Mouse (Mus musculus): ENCODE results near the gene Gli2. TPM values are rescaled to one million over a fixed set of nuclear protein-coding genes. Genes with fewer than 3 reads are reported as not detected.

The Gli2 gene
- polyA plus RNA-seq, 1 experiment from 2014 or later = 2.5 TPM

DNA sequence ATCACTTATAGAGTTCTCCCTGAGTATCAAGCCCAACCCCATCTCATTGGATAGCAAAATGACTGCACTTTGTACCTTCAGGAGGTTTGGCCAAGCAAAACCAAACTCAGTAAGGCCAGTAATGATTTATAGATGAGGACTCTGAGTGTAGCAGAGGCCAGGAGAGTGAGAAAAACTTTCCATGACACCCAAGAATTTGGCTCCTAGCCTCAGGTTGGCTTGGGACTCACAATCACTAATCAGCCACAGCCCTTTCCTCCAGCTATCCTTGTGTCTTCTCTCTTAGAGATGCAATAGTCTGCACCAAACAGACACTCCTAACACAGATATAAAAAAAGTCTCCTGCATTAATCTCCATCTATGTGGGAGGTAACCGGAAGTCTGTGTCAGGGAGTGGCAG is 31.1 kb downstream of the Gli2 start:
- no peak for ATAC-seq (ENCODE audit: low FRiP score, low read depth)

DNA sequence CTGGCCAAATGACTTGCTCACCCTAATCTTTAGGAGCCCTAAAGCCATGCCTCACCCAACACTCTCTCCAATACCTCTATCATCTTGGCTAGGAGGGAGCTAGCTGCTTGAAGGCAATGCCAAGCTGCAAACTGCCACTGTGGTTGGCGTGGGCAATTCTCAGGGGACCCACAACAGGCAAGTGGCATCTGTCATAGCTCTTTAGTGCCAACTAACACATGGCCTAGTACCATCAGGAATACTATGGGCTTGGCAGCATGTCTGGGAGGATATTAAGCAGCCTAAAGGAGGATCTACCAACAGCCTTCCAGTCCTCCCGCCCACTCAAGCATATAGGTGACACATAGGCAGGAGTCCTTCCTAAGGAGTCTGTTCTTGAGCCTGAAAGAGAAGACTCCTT is 33.3 kb downstream of the Gli2 start:
- H3K4me3 ChIP-seq = no peak overlapping the region
- peak; percentile 39; the same call in 1 of the 2 replicates for ATAC-seq (ENCODE audit: low FRiP score, low read depth)
- 72% methylated on average over 2 of the region's 2 CpGs for WGBS
- H3K4me2 ChIP-seq = no peak overlapping the region
- no peaks in the 10 kb centered on the region for H3K9me3 ChIP-seq
- no peak overlapping the region for H3K9ac ChIP-seq
- H3K4me1 ChIP-seq (replicated peaks) = no peaks in the 10 kb centered on the region; the same call in 1 of the 2 replicates
- no peaks in the 10 kb centered on the region for H3K36me3 ChIP-seq
- H3K27me3 ChIP-seq = no peaks in the 10 kb centered on the region
- no peak overlapping the region for H3K27ac ChIP-seq (replicated peaks)

More for the DNA sequence above, 31.1 kb downstream of the Gli2 start:
- WGBS = 84% methylated on average over 1 of the region's 1 CpGs
- Histone ChIP-seq H3K36me3 (no peaks in the 10 kb centered on the region), H3K4me1 (replicated peaks) (peaks cover 9% of the 10 kb centered on the region; the same call in 1 of the 2 replicates), H3K4me2 (no peak overlapping the region), H3K27ac (replicated peaks) (no peak overlapping the region), H3K9me3 (no peaks in the 10 kb centered on the region), H3K9ac (no peak overlapping the region), H3K27me3 (no peaks in the 10 kb centered on the region), H3K4me3 (no peak overlapping the region)

GRCm38 (mm10) chr1:119019056-119019455 is 34.4 kb downstream of the Gli2 start:
- no peaks in the 10 kb centered on the region for H3K9me3 ChIP-seq
- H3K4me1 ChIP-seq (replicated peaks) = no peaks in the 10 kb centered on the region; the same call in 1 of the 2 replicates
- H3K36me3 ChIP-seq = no peaks in the 10 kb centered on the region
- no peak overlapping the region for H3K9ac ChIP-seq
- no peak for ATAC-seq (ENCODE audit: low FRiP score, low read depth)
- no peak overlapping the region for H3K27ac ChIP-seq (replicated peaks)
- no peak overlapping the region for H3K4me3 ChIP-seq
- no peaks in the 10 kb centered on the region for H3K27me3 ChIP-seq
- no peak overlapping the region for H3K4me2 ChIP-seq

GRCm38 (mm10) chr1:119016866-119017265 is 36.6 kb downstream of the Gli2 start:
- Histone ChIP-seq H3K36me3 (no peaks in the 10 kb centered on the region), H3K9ac (no peak overlapping the region), H3K27me3 (no peaks in the 10 kb centered on the region), H3K9me3 (no peaks in the 10 kb centered on the region), H3K4me1 (replicated peaks) (no peaks in the 10 kb centered on the region; the same call in 1 of the 2 replicates), H3K4me3 (no peak overlapping the region), H3K27ac (replicated peaks) (no peak overlapping the region), H3K4me2 (no peak overlapping the region)
- ATAC-seq (ENCODE audit: low FRiP score, low read depth) = no peak
- 57% methylated on average over 3 of the region's 3 CpGs for WGBS

DNA sequence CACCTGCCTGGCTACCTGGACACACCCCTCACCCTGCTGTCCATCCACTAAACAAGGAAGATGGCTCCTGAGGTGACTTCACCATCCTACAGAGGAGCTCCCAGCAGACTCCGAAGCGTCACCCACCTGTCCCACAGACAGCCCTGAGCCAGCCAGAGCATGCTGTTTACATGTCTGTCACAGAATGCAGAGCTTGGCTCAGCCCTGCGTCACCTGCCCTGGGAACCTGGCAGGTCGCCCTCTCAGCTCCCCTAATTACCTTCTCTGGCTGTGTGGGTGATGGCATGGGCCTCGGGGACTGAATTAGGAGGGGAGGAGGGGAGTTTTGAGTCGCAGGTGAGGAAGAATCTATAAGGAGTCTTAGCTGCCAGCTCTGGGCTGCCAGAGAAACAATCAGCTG is 38.3 kb downstream of the Gli2 start:
- Histone ChIP-seq H3K27ac (replicated peaks) (no peak overlapping the region), H3K9ac (no peak overlapping the region), H3K36me3 (no peaks in the 10 kb centered on the region), H3K4me3 (no peak overlapping the region), H3K9me3 (no peaks in the 10 kb centered on the region), H3K4me2 (no peak overlapping the region), H3K4me1 (replicated peaks) (no peaks in the 10 kb centered on the region; the same call in 1 of the 2 replicates), H3K27me3 (no peaks in the 10 kb centered on the region)
- 80% methylated on average over 6 of the region's 6 CpGs for WGBS
- no peak for ATAC-seq (ENCODE audit: low FRiP score, low read depth)

GRCm38 (mm10) chr1:119008949-119009348 is 44.5 kb downstream of the Gli2 start:
- Histone ChIP-seq H3K9ac (no peak overlapping the region), H3K36me3 (no peaks in the 10 kb centered on the region), H3K27me3 (no peaks in the 10 kb centered on the region), H3K4me1 (replicated peaks) (peaks cover 9% of the 10 kb centered on the region), H3K27ac (replicated peaks) (no peak overlapping the region), H3K4me2 (no peak overlapping the region), H3K4me3 (no peak overlapping the region), H3K9me3 (no peaks in the 10 kb centered on the region)
- ATAC-seq (ENCODE audit: low FRiP score, low read depth) = no peak

DNA sequence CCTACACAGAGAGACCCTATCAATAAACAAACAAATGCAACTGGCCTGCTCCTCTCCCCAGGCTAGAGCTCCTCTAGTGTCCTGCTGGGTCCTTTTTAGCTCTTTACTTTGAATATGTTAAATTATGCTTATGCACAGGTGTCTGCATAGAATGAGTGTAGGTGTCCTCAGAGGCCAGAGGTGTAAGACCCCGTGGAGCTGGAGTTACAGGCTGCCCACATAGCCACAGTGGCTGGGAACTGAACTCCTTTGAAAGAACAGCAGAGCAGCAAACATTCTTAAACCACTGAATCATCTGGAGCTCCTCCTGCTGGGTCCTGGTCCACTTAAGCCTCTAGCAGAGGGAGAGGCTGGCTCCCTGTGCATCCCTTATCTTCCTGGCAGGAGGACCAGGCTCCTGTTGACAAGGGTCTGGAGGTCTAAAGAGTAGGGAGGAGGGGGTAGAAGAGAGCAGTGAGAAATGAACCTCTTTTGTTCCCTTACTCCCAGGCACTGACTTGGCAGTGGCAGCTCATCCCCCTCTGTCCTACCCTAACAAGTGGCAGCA is 49.5 kb downstream of the Gli2 start:
- Histone ChIP-seq H3K27me3 (no peaks in the 10 kb centered on the region), H3K4me1 (replicated peaks) (peaks cover 20% of the 10 kb centered on the region), H3K36me3 (no peaks in the 10 kb centered on the region), H3K9ac (no peak overlapping the region), H3K9me3 (no peaks in the 10 kb centered on the region), H3K4me3 (no peak overlapping the region), H3K27ac (replicated peaks) (no peak overlapping the region), H3K4me2 (no peak overlapping the region)
- ATAC-seq (ENCODE audit: low FRiP score, low read depth) = no peak
- 59% methylated on average over 1 of the region's 1 CpGs for WGBS

- Histone ChIP-seq H3K4me3 (no peak overlapping the region), H3K27me3 (no peaks in the 10 kb centered on the region), H3K36me3 (no peaks in the 10 kb centered on the region), H3K9me3 (no peaks in the 10 kb centered on the region), H3K9ac (no peak overlapping the region), H3K27ac (replicated peaks) (0 out of 2 replicates have a peak overlapping the region, but pooled peaks have one; percentile 10), H3K4me1 (replicated peaks) (peaks cover 20% of the 10 kb centered on the region), H3K4me2 (no peak overlapping the region; the same call in 1 of the 2 replicates)
- WGBS = 26% methylated on average over 12 of the region's 12 CpGs
- peak; percentile 21 for ATAC-seq (ENCODE audit: low FRiP score, low read depth)
Observed at GRCm38 (mm10) chr1:119001454-119002034, 51.9 kb downstream of the Gli2 start.

- no peak; the same call in 1 of the 2 replicates for ATAC-seq (ENCODE audit: low FRiP score, low read depth)
- no peak overlapping the region for H3K9ac ChIP-seq
- 79% methylated on average over 8 of the region's 8 CpGs for WGBS
Observed at GRCm38 (mm10) chr1:118994482-118995105, 58.8 kb downstream of the Gli2 start.

GRCm38 (mm10) chr1:118993775-118994174 is 59.6 kb downstream of the Gli2 start:
- Histone ChIP-seq H3K4me1 (replicated peaks) (peaks cover 5% of the 10 kb centered on the region; the same call in 1 of the 2 replicates), H3K27ac (replicated peaks) (no peak overlapping the region), H3K4me3 (no peak overlapping the region), H3K27me3 (no peaks in the 10 kb centered on the region), H3K4me2 (no peak overlapping the region), H3K36me3 (no peaks in the 10 kb centered on the region), H3K9ac (no peak overlapping the region), H3K9me3 (no peaks in the 10 kb centered on the region)
- 79% methylated on average over 5 of the region's 5 CpGs for WGBS
- ATAC-seq (ENCODE audit: low FRiP score, low read depth) = no peak

More at GRCm38 (mm10) chr1:118994482-118995105, 58.8 kb downstream of the Gli2 start:
- Histone ChIP-seq H3K4me3 (no peak overlapping the region), H3K4me2 (no peak overlapping the region), H3K9me3 (no peaks in the 10 kb centered on the region), H3K27me3 (no peaks in the 10 kb centered on the region), H3K27ac (replicated peaks) (no peak overlapping the region), H3K36me3 (no peaks in the 10 kb centered on the region), H3K4me1 (replicated peaks) (peaks cover 5% of the 10 kb centered on the region; the same call in 1 of the 2 replicates)

- H3K4me3 ChIP-seq = no peak overlapping the region
- H3K9me3 ChIP-seq = no peaks in the 10 kb centered on the region
- H3K9ac ChIP-seq = no peak overlapping the region
- no peaks in the 10 kb centered on the region for H3K27me3 ChIP-seq
- H3K4me2 ChIP-seq = no peak overlapping the region
- H3K4me1 ChIP-seq (replicated peaks) = peaks cover 19% of the 10 kb centered on the region
- H3K27ac ChIP-seq (replicated peaks) = no peak overlapping the region
- no peaks in the 10 kb centered on the region for H3K36me3 ChIP-seq
- WGBS = 81% methylated on average over 6 of the region's 6 CpGs
- no peak for ATAC-seq (ENCODE audit: low FRiP score, low read depth)
Observed at GRCm38 (mm10) chr1:118988331-118988730, 65.1 kb downstream of the Gli2 start.

- Histone ChIP-seq H3K4me2 (no peak overlapping the region), H3K9ac (no peak overlapping the region), H3K36me3 (no peaks in the 10 kb centered on the region), H3K4me1 (replicated peaks) (peaks cover 27% of the 10 kb centered on the region), H3K27me3 (no peaks in the 10 kb centered on the region), H3K27ac (replicated peaks) (no peak overlapping the region), H3K9me3 (no peaks in the 10 kb centered on the region), H3K4me3 (no peak overlapping the region)
- no peak for ATAC-seq (ENCODE audit: low FRiP score, low read depth)
- 86% methylated on average over 11 of the region's 11 CpGs for WGBS
Observed at GRCm38 (mm10) chr1:118987538-118987937, 65.9 kb downstream of the Gli2 start.
